In genomic region chr5:53171611-53172255, GRCm38 (mm10) we compare ENCODE assay signal across 21 mouse cellular contexts.
"Had no signal": no experiment of that assay in that cellular context is flagged by ENCODE, and none has a peak within 500 bp of the region (broad histone marks: within the 10 kb centered on the region; RNA-seq: fewer than 3 reads in every experiment).

No protein-coding gene starts in this region.

- DNase-seq: kidney, postnatal 25 days; layer of hippocampus, postnatal 36 days; liver; lung, adult 18-20 months; lung, postnatal 10 days; lung, postnatal 36 days; retina, postnatal 1 day; right cerebral cortex, postnatal 25 days; spleen, adult 18-20 months; thymus, postnatal 36 days had no signal

- H3K4me3 ChIP-seq: limb, embryonic 10.5 days; limb, embryonic 13.5 days; liver, embryonic 12.5 days; liver, embryonic 15.5 days; lung, embryonic 15.5 days; megakaryocyte, embryonic 14.5 days; midbrain, embryonic 10.5 days; midbrain, embryonic 13.5 days; myocyte; neural tube, embryonic 13.5 days; stomach, embryonic 15.5 days had no signal

- H3K4me1 ChIP-seq: limb, embryonic 10.5 days; limb, embryonic 13.5 days; liver, embryonic 12.5 days; liver, embryonic 15.5 days; lung, embryonic 15.5 days; megakaryocyte, embryonic 14.5 days; midbrain, embryonic 10.5 days; stomach, embryonic 15.5 days had no signal

- H3K27ac ChIP-seq: limb, embryonic 10.5 days; limb, embryonic 13.5 days; liver, embryonic 12.5 days; liver, embryonic 15.5 days; lung, embryonic 15.5 days; midbrain, embryonic 10.5 days; midbrain, embryonic 13.5 days; neural tube, embryonic 13.5 days; stomach, embryonic 15.5 days had no signal
